10 mouse cellular contexts compared by ENCODE assay signal in genomic region chr1:106065679-106066078, GRCm38 (mm10).
DNase-seq lines count a peak whose midpoint lies in the region; ATAC-seq and TF ChIP-seq lines count a peak whose summit lies in the region.
"Had no signal": no experiment of that assay in that cellular context is flagged by ENCODE, and none has a peak within 500 bp of the region (broad histone marks: within the 10 kb centered on the region; RNA-seq: fewer than 3 reads in every experiment).

No protein-coding gene starts in this region.

- peak; percentile 58 for ATAC-seq in forebrain, embryonic 13.5 days
- ATAC-seq in forebrain, postnatal 0 days = no peak
- ATAC-seq in embryonic facial prominence, embryonic 14.5 days (ENCODE audit: low read depth) = peak; percentile 68; the same call in 1 of the 2 replicates
- no peak for ATAC-seq in monocyte, adult 5-6 weeks (replicated peaks; ENCODE audit: insufficient number of reproducible peaks, low FRiP score, low TSS enrichment, poor library complexity, severe bottlenecking)

- whole genome bisulfite sequencing in forebrain, embryonic 13.5 days = 45% methylated on average over 7 of the region's 7 CpGs
- 35% methylated on average over 7 of the region's 7 CpGs for WGBS in forebrain, postnatal 0 days
- WGBS in embryonic facial prominence, embryonic 14.5 days = 12% methylated on average over 7 of the region's 7 CpGs

- DNase-seq in forebrain, postnatal 0 days = no peak
- peak; percentile 56 for DNase-seq in kidney, postnatal 10 days
- DNase-seq in kidney, adult 9 months = no peak
- peak; percentile 82 for DNase-seq in embryonic facial prominence, embryonic 14.5 days (ENCODE audit: low spot score)
- peak; percentile 38 for DNase-seq in retina, embryonic 14.5 days (ENCODE audit: low spot score)
- DNase-seq in adrenal gland, postnatal 25 days = no peak

- H3K4me2 ChIP-seq in forebrain, embryonic 13.5 days = no peak overlapping the region
- H3K4me2 ChIP-seq in forebrain, postnatal 0 days (ENCODE audit: low read depth) = no peak overlapping the region
- H3K4me2 ChIP-seq in embryonic facial prominence, embryonic 14.5 days (ENCODE audit: low read depth, low read length) = no peak overlapping the region
- H3K4me2 ChIP-seq: neural tube, embryonic 12.5 days had no signal

- peaks cover 11% of the 10 kb centered on the region; the same call in 1 of the 2 replicates for H3K4me1 ChIP-seq in forebrain, embryonic 13.5 days
- no peaks in the 10 kb centered on the region for H3K4me1 ChIP-seq in forebrain, postnatal 0 days (ENCODE audit: insufficient read depth)
- peaks cover 11% of the 10 kb centered on the region; the same call in 1 of the 2 replicates for H3K4me1 ChIP-seq in embryonic facial prominence, embryonic 14.5 days (ENCODE audit: control insufficient read depth, insufficient read depth, low read length)
- H3K4me1 ChIP-seq: neural tube, embryonic 12.5 days had no signal

- no peaks in the 10 kb centered on the region for H3K36me3 ChIP-seq in forebrain, embryonic 13.5 days (ENCODE audit: poor library complexity, severe bottlenecking)
- no peaks in the 10 kb centered on the region for H3K36me3 ChIP-seq in forebrain, postnatal 0 days (ENCODE audit: insufficient read depth)
- H3K36me3 ChIP-seq in embryonic facial prominence, embryonic 14.5 days (ENCODE audit: control insufficient read depth, insufficient read depth, low read length) = no peaks in the 10 kb centered on the region
- H3K36me3 ChIP-seq: neural tube, embryonic 12.5 days had no signal

- no peak overlapping the region for H3K4me3 ChIP-seq in forebrain, embryonic 13.5 days
- H3K4me3 ChIP-seq in forebrain, postnatal 0 days (ENCODE audit: low read depth, low read length) = no peak overlapping the region
- H3K4me3 ChIP-seq in embryonic facial prominence, embryonic 14.5 days (ENCODE audit: low read depth, low read length) = no peak overlapping the region
- H3K4me3 ChIP-seq: heart, adult 2 months; neural tube, embryonic 12.5 days had no signal

- H3K9ac ChIP-seq in forebrain, embryonic 13.5 days = no peak overlapping the region
- no peak overlapping the region for H3K9ac ChIP-seq in forebrain, postnatal 0 days
- no peak overlapping the region for H3K9ac ChIP-seq in embryonic facial prominence, embryonic 14.5 days (ENCODE audit: low read depth, low read length)
- H3K9ac ChIP-seq: neural tube, embryonic 12.5 days had no signal

- H3K9me3 ChIP-seq in forebrain, embryonic 13.5 days (replicated peaks) = no peaks in the 10 kb centered on the region
- no peaks in the 10 kb centered on the region for H3K9me3 ChIP-seq in forebrain, postnatal 0 days (ENCODE audit: low read length)
- no peaks in the 10 kb centered on the region for H3K9me3 ChIP-seq in embryonic facial prominence, embryonic 14.5 days (ENCODE audit: control insufficient read depth, low read length)
- H3K9me3 ChIP-seq: neural tube, embryonic 12.5 days had no signal

- H3K27me3 ChIP-seq in forebrain, embryonic 13.5 days = no peaks in the 10 kb centered on the region
- no peaks in the 10 kb centered on the region for H3K27me3 ChIP-seq in forebrain, postnatal 0 days (ENCODE audit: insufficient read depth, low read length)
- H3K27me3 ChIP-seq in embryonic facial prominence, embryonic 14.5 days (replicated peaks; ENCODE audit: control insufficient read depth, insufficient read depth, low read length) = no peaks in the 10 kb centered on the region
- H3K27me3 ChIP-seq: neural tube, embryonic 12.5 days had no signal

- no peak for TF ChIP-seq CTCF in forebrain, postnatal 0 days (IDR thresholded peaks at IDR 0.05; ENCODE audit: low read depth)

- 0 out of 2 replicates have a peak overlapping the region, but pooled peaks have one; percentile 19 for H3K27ac ChIP-seq in forebrain, embryonic 13.5 days
- H3K27ac ChIP-seq in forebrain, postnatal 0 days (ENCODE audit: low read depth, low read length) = no peak overlapping the region
- H3K27ac ChIP-seq in embryonic facial prominence, embryonic 14.5 days (replicated peaks; ENCODE audit: low read depth, low read length) = peak overlapping the region; percentile 46; the same call in 1 of the 2 replicates
- H3K27ac ChIP-seq: heart, adult 2 months; neural tube, embryonic 12.5 days had no signal

Comparison
In these comparisons a context has a peak if more than half of its experiments do, and no peak if none do; other contexts are left out.
1. ATAC-seq: peak in forebrain, embryonic 13.5 days (single experiment) and embryonic facial prominence, embryonic 14.5 days (single experiment); none in forebrain, postnatal 0 days (single experiment) and monocyte, adult 5-6 weeks (single experiment).
2. DNase-seq: peak in kidney, postnatal 10 days (single experiment), embryonic facial prominence, embryonic 14.5 days (single experiment) and retina, embryonic 14.5 days (single experiment); none in forebrain, postnatal 0 days (single experiment), kidney, adult 9 months (single experiment) and adrenal gland, postnatal 25 days (single experiment).